Mouse (Mus musculus) natural killer cell, adult 2 months (primary cell): ENCODE results near the gene H2al1a.
"Not testable (repeated sequence)": the region's sequence is repeated elsewhere in the genome, so short reads cannot be mapped to it uniquely, and the experiment has no call there.

ENCODE experiments used
- DNase-seq, 2 experiments: peaks; one replicate each; pipeline ENCODE4 v3.0.0; 2022; ENCODE audit warnings: low spot score in 2 of 2

The H2al1a gene

DNA sequence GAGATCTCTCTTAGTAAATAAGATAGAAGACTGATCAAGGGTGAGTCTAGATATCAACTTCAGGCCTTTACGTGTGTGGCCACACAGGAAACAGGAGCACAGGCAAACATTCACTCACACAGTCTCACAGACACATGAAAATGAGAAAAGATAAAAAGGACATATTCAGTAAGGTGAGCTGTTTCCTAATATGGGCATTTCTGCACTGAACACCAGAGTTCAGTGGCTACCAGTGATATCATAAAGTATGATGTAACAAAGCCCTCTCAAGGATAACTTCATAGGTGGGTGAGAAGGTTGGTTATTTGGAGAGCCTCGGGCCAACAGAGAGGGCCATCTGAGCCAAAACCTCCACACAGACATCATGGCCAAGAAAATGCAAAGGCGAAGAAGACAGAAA is at the start of gene H2al1a:
Gene H2al1a (plus strand): TSS at position 301 of the 400 bp plus-strand sequence.
- not testable (repeated sequence) for DNase-seq

DNA sequence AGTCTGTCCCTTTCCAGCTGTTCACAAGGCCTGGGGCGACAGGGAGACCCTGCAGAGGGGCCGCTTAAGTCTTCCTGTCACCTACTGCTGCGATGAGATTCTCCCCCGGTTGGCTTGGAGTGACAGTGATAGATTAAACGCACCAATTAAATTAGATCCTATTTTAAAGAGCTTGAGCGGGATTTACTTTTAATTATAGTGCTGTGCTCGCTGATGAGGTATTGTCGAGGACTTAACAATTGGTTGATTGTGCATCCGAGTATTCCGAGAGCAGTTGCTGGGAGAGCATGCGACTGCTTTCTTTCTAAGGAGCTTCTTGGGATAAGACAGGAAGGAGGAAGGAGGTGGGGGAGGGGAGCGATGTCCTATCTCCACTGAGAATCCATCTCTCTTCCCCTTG is 48.9 kb upstream of the H2al1a start:
- DNase-seq: no peak

DNA sequence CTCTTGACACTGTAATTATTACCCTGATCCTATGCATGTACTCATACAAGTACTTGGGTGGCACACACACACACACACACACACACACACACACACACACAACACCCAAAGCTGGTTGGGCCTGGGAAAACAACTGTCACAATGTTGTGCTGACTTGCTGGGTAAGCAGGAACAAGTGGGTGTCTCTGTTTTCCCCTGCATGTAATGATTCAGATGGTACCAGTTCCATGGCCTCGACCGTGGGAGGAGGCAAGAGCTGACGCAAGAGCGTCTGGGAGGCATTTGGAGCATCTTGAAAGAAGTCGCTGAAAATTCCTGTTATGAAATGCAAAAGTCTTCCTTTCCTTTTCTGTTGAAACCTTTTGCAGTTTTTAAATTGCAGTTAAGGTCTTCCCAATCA is 45.0 kb upstream of the H2al1a start:
- DNase-seq: no peak

DNA sequence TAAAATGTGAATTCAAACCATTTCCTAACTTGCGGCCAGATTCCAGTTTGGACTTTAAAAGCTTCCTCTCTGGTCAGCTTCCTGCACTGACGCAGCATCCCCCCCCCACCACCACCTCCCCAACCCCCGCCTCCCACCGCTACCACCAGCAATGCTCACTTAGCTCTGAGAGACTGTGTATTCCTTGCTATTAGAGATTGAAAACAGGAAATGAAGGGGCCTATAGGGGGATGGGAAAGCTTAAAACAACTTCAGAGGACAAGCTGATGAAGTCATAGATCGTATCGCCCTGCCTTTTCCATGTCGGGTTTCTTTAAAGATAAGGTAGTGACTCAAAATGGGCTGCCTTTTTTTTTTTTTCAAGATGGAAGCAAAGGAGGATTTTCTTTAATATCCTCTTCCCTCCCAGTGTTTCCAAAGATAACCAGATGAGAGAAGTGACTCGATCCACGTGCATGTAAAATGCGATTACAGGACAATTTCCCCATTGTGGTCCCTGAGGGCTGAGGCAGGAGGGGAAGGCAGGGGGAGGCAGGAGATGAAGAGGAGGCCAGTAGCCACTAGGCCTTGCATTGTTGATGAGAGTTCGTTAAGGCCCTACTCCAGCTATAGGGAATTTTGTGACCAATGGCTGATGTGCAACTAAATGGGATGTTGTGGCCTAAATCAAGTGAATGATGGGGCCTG is 44.4 kb upstream of the H2al1a start:
- no peak for DNase-seq

DNA sequence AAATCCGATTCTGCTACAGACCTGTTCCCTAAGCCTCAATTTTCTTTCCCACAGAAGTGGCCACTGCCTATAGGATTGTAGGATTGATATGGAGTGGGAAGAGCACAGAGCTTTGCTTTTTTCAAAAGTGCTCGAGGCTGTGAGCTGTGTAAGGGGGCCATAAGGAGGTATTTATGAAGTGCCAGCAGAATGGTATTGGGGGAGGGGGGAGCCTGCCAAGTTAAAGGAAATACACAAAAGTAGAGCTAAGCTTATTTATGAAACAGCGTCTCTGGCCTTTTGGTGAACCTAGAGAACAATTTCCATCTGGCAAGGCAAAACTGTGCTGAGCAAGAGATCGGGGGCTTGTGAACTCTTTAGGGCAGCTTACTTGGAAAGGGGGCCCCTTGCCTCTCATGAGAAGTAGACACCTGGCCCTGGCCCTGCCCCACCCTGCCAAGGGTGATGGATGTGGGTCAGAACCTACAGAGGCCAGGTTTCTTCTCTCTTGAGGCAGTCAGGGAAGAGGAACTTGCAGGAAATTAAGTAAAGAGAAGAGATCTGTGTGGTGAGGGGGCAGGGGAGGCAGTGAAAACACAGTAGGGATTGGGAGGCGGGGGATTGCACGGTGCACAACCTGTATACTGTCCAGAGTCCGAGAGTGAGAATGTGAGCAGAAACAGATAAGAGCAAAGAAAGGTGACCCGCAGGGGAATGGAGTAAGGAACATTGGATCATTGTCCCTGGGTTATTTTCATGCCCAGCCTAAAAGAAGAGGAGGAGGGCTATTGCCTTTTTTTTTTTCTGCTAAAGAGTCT is 43.3 kb upstream of the H2al1a start:
- no peak for DNase-seq

DNA sequence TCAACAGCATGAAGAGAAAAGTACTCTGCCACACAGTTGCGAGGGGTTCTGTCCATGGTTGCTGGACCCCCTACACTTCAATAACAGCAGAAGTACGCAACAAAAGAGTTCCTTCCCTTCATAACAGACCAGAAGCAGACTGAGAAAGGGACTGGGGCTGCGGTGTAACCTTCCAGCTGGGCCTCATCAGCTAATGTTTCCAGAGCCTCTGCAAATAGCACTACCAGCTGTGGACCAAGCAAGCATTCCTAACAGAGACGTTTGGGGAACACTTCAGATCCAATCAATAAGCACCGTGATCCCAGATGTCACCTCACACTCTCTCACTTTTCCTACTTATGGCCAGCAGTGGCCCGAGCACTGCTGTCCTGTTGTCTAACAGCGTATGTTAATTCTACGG is 34.1 kb upstream of the H2al1a start:
- no peak for DNase-seq

DNA sequence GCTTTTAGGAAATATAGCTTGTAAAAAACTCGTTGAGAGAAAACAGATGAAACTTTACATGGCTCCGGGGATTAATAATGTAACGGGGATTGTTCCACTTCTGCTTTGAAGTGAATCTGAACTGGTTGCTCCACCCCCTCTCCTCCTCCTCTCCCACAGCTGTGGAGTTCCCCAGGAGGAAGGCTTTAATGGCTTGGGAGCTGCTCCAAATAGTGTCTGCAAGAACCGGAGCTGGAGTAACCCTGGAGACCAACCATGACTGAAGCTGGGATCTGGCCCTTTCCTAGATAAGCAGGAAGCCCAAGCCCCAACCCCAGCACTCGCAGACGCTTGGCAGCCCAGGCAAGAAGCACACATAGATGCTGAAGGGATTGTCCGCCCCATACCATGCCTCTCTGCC is 31.3 kb upstream of the H2al1a start:
- DNase-seq: no peak

DNA sequence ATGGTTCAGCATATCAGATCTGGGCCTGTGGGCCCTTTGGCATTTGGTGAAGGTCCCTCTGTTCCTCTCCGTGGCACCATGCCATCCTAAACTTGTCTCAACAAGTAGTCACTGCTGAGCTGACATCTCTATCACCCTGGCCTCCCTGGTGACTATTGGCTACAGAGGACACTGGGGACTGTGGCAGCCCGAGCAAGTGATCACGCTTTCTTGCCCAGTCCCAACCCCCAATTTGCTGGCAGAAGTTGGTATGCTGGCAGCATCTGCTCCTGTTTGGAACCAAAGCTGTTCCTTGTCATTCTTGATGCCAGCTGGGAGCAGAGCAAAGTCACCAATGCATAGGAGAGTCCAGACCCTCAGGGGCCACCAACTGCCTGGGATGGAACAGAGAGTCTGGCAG is 30.0 kb upstream of the H2al1a start:
- no peak for DNase-seq

DNA sequence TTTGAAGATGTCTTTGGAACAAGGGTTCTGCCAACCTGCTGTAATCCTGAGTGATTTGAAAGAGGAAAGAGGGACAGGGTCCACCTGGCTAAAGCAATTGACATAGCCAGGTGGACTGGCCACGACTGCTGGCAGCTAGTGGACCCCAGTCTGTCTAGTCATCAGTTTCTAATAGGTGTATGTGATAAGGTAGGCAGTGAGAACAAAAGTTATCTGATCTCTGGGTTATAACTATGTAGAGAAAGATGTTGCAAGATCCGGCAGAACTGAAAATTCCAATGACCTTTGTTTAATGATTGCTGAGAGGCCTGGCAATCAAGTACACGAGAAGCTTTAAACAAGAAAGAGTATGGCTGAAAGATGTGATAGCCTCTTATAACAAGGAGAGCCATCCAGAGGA is 25.9 kb upstream of the H2al1a start:
- DNase-seq: no peak

DNA sequence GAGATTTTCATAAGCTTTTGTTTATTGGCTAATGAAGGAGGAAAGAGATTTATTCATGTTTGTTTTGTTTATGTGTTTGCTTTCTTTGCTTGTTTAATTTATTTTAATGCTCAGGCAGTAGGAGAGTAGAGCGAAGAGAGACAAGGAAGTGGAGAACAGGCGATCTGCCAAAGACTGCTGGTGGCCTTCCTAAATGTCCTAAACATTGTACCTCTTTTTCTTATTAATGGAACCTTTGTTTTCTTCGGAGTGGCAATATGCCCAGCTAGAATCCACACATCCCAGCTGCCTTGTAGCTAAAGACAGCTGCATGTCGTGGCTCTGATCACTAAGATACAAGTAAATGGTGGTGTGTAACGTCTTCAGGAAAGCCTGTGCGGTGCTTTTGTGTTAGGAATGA is 22.0 kb upstream of the H2al1a start:
- DNase-seq: no peak

DNA sequence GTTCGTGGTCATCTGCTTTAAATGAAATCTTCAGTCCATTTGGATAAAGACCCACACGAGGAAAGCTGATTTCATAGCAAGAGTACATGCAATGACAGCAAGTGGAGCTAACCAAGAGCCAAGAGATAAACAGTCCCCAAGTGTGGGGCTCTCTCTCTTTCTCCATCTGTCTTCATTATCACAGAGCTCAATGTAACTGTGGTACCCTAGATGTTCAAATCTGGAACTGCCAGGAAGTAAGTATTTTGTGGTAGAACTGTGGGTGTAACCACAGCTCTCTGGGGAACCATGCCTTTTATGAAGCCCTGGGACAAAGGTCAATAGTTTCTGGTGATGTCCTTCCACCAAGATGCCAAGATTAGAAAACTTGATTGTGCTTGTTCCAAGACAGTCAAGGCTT is 18.3 kb upstream of the H2al1a start:
- DNase-seq: no peak

DNA sequence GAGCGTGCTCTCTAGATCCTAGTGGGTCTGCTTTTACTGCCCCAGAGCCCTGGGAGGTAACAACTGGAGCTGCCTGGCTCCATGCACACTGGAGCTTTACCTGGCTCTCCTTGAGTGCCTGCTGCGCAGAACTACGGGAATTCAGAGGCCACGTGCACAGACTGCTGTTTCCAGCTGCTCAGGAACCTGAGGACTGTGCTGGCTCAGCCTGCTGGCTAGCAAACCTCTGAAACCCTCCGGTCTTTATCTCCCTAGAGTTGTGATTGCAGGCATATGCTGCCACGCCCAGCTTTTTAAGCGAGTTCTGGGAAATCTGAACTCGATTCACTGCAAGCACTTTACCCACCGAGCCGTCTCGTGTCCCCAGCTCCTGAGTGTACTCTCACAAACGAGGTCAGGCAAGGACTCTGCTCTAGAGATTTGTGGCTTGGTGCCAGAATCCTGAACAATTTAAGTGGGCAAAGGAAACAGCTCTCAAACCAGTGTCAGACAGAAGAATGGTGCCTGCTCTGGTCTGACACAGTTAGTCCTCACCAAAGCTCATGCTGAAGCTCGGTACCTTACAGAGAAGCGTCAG is 10.7 kb upstream of the H2al1a start:
- no peak for DNase-seq

DNA sequence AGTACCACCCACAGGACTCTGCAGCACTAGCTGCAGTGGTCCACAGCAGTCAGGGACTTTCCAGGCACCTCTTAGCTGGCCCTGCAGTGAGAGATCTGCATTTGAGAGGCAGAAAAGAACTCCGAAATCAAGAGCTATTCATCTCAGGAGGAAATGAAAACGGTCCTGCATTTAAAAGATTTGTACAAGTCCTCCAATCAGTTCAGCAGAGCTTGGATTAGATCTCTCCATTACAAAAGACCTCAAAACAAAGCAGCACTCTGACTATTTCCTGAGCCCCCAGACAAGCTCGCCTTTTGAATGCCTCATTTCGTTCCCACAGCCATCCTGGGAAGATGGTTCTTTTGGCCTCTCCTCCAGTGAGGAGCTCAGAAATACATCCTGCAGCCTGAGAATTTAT is 9.8 kb upstream of the H2al1a start:
- DNase-seq: no peak

DNA sequence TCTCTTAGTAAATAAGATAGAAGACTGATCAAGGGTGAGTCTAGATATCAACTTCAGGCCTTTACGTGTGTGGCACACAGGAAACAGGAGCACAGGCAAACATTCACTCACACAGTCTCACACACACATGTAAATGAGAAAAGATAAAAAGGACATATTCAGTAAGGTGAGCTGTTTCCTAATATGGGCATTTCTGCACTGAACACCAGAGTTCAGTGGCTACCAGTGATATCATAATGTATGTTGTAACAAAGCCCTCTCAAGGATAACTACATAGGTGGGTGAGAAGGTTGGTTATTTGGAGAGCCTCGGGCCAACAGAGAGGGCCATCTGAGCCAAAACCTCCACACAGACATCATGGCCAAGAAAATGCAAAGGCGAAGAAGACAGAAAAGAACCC is 3.1 kb downstream of the H2al1a start, which contains the start of gene H2al1b:
Gene H2al1b (plus strand): TSS at position 301 of the 400 bp plus-strand sequence.
- DNase-seq: not testable (repeated sequence)

DNA sequence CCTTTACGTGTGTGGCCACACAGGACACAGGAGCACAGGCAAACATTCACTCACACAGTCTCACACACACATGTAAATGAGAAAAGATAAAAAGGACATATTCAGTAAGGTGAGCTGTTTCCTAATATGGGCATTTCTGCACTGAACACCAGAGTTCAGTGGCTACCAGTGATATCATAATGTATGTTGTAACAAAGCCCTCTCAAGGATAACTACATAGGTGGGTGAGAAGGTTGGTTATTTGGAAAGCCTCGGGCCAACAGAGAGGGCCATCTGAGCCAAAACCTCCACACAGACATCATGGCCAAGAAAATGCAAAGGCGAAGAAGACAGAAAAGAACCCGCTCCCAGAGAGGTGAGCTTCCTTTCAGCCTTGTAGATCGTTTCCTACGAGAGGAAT is 6.3 kb downstream of the H2al1a start, which contains the start of gene H2al1c:
Gene H2al1c (plus strand): TSS at position 301 of the 400 bp plus-strand sequence.
- DNase-seq: not testable (repeated sequence)

DNA sequence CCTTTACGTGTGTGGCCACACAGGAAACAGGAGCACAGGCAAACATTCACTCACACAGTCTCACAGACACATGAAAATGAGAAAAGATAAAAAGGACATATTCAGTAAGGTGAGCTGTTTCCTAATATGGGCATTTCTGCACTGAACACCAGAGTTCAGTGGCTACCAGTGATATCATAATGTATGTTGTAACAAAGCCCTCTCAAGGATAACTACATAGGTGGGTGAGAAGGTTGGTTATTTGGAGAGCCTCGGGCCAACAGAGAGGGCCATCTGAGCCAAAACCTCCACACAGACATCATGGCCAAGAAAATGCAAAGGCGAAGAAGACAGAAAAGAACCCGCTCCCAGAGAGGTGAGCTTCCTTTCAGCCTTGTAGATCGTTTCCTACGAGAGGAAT is 9.5 kb downstream of the H2al1a start, which contains the start of gene H2al1d:
Gene H2al1d (plus strand): TSS at position 301 of the 400 bp plus-strand sequence.
- DNase-seq: not testable (repeated sequence)

DNA sequence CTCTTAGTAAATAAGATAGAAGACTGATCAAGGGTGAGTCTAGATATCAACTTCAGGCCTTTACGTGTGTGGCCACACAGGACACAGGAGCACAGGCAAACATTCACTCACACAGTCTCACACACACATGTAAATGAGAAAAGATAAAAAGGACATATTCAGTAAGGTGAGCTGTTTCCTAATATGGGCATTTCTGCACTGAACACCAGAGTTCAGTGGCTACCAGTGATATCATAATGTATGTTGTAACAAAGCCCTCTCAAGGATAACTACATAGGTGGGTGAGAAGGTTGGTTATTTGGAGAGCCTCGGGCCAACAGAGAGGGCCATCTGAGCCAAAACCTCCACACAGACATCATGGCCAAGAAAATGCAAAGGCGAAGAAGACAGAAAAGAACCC is 12.6 kb downstream of the H2al1a start, which contains the start of gene H2al1e:
Gene H2al1e (plus strand): TSS at position 301 of the 400 bp plus-strand sequence.
- DNase-seq: not testable (repeated sequence)

DNA sequence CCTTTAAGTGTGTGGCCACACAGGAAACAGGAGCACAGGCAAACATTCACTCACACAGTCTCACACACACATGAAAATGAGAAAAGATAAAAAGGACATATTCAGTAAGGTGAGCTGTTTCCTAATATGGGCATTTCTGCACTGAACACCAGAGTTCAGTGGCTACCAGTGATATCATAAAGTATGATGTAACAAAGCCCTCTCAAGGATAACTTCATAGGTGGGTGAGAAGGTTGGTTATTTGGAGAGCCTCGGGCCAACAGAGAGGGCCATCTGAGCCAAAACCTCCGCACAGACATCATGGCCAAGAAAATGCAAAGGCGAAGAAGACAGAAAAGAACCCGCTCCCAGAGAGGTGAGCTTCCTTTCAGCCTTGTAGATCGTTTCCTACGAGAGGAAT is 15.8 kb downstream of the H2al1a start, which contains the start of gene H2al1f:
Gene H2al1f (plus strand): TSS at position 301 of the 400 bp plus-strand sequence.
- DNase-seq: not testable (repeated sequence)

DNA sequence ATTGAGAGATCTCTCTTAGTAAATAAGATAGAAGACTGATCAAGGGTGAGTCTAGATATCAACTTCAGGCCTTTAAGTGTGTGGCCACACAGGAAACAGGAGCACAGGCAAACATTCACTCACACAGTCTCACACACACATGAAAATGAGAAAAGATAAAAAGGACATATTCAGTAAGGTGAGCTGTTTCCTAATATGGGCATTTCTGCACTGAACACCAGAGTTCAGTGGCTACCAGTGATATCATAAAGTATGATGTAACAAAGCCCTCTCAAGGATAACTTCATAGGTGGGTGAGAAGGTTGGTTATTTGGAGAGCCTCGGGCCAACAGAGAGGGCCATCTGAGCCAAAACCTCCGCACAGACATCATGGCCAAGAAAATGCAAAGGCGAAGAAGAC is 18.9 kb downstream of the H2al1a start, which contains the start of gene H2al1g:
Gene H2al1g (plus strand): TSS at position 301 of the 400 bp plus-strand sequence.
- not testable (repeated sequence) for DNase-seq

DNA sequence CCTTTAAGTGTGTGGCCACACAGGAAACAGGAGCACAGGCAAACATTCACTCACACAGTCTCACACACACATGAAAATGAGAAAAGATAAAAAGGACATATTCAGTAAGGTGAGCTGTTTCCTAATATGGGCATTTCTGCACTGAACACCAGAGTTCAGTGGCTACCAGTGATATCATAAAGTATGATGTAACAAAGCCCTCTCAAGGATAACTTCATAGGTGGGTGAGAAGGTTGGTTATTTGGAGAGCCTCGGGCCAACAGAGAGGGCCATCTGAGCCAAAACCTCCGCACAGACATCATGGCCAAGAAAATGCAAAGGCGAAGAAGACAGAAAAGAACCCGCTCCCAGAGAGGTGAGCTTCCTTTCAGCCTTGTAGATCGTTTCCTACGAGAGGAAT is 22.1 kb downstream of the H2al1a start, which contains the start of gene H2al1h:
Gene H2al1h (plus strand): TSS at position 301 of the 400 bp plus-strand sequence.
- not testable (repeated sequence) for DNase-seq

DNA sequence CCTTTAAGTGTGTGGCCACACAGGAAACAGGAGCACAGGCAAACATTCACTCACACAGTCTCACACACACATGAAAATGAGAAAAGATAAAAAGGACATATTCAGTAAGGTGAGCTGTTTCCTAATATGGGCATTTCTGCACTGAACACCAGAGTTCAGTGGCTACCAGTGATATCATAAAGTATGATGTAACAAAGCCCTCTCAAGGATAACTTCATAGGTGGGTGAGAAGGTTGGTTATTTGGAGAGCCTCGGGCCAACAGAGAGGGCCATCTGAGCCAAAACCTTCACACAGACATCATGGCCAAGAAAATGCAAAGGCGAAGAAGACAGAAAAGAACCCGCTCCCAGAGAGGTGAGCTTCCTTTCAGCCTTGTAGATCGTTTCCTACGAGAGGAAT is 25.3 kb downstream of the H2al1a start, which contains the start of gene H2al1i:
Gene H2al1i (plus strand): TSS at position 301 of the 400 bp plus-strand sequence.
- not testable (repeated sequence) for DNase-seq

DNA sequence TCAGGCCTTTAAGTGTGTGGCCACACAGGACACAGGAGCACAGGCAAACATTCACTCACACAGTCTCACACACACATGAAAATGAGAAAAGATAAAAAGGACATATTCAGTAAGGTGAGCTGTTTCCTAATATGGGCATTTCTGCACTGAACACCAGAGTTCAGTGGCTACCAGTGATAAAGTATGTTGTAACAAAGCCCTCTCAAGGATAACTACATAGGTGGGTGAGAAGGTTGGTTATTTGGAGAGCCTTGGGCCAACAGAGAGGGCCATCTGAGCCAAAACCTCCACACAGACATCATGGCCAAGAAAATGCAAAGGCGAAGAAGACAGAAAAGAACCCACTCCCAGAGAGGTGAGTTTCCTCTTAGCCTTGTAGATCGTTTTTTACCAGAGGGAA is 28.5 kb downstream of the H2al1a start, which contains the start of gene H2al1j:
Gene H2al1j (plus strand): TSS at position 301 of the 400 bp plus-strand sequence.
- DNase-seq: not testable (repeated sequence)
